Mouse (Mus musculus) spleen, postnatal 36 days (tissue): ENCODE measurements at regions not wholly inside any gene's neighbourhood (a gene's known extent, or its start where the extent isn't known, plus 50 kb on each side); places are given as distances from the start of the nearest gene placed in this dataset.

ENCODE experiments used
- DNase-seq, 2 experiments: peaks; one replicate each; pipeline ENCODE4 v3.0.0; 2022; ENCODE audit warnings: low spot score in 2 of 2, mixed read lengths in 1 of 2

- DNase-seq = no peak
Observed at GRCm38 (mm10) chr6:94816161-94816560, 116.2 kb upstream of the Lrig1 start.

DNA sequence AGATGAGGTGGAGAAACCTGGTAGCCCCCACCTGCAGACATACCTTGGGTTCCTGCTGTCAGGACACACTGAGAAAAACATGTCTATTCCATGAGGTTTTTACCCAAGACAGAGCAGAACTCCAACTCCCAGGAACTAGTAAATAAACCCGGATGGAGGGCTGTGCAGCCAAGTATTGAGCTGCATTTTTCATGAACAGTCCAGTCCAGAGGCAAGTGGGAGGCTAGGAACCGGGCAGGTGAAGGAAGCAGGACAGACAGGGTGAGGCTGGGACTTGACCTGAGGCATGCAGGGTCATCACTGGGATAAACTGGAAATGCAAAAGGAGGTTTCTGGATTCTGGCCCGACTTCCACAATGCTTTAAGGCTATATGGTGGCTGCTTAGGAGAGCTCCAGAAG, 114.8 kb upstream of the Lrig1 start:
- DNase-seq = no peak

- DNase-seq = no peak
Observed at GRCm38 (mm10) chr6:94813481-94814148, 113.7 kb upstream of the Lrig1 start.

DNA sequence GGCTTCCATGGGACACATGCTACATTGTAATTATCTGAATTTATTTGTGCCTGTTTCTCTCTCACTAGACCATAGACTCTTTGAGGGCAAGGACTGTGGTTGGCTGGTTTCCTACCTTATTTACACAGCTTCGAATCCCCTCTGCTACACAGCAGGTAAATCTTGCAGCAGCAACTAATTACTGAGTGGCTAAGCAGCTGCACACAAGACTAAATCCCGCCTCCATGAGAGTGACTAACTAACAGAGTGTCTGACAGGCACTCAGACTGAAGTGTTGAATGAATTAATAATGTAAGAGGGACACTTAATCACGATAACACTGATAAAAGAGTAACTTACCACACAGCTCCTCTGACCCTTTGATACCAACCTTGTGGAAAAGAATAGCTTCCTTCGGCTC, 111.9 kb upstream of the Lrig1 start:
- no peak for DNase-seq

DNA sequence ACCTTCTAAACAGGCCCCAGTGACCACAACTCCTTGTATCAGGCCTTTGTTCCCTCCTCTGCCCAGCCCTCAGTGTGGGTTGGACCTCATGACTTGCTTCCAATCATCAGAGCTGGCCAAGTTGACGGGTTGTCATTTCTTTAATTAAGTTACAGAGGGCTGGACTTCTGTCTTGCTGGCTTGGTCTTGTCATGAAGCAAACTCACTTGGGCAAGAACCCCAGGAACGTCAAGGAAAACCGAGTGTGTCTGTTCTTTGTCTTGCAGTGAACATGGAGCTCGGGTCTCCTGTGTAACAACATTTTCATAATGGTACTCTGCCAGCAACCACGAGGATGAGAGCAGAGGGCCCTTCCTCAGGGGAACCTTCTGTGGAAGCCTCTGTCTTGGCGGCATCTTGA, 107.3 kb upstream of the Lrig1 start:
- DNase-seq = no peak

GRCm38 (mm10) chr6:94806481-94807160, 106.7 kb upstream of the Lrig1 start:
- DNase-seq = no peak

- DNase-seq = no peak
Observed at GRCm38 (mm10) chr6:94805685-94806084, 105.7 kb upstream of the Lrig1 start.

GRCm38 (mm10) chr6:94804284-94804815, 104.4 kb upstream of the Lrig1 start:
- no peak for DNase-seq

- DNase-seq = no peak
Observed at GRCm38 (mm10) chr6:94801039-94801438, 101.1 kb upstream of the Lrig1 start.

DNA sequence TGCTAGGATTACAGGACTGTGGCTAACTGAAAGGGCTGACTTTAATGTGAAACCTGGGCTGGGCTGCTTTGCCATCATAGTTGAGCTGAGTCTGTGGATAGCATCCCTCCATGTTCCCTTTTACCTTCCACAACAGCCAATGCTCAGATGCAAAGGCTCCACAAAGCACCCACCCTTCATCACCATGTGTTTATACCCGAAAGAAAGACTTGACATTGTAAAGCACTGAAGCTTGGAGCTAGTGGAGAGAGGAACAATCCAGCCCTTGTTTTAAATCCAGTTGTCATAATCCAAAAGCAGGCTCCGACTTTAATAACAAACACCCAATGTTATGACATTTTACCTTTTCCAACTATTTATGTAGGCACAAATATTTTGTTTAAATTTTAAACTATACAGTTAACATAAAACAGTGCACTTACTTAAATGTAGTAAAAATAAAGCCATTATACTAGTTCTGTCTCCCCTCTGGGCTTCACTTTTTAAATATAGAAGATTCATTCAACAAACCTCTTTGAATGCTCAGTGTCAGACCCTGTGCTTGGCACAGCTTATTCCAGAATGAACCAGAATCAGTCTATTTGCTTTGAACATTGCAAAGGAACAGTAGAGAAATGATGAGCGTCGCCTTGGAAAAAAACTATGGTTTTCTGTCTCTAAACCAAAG, 98.7 kb upstream of the Lrig1 start:
- no peak for DNase-seq

DNA sequence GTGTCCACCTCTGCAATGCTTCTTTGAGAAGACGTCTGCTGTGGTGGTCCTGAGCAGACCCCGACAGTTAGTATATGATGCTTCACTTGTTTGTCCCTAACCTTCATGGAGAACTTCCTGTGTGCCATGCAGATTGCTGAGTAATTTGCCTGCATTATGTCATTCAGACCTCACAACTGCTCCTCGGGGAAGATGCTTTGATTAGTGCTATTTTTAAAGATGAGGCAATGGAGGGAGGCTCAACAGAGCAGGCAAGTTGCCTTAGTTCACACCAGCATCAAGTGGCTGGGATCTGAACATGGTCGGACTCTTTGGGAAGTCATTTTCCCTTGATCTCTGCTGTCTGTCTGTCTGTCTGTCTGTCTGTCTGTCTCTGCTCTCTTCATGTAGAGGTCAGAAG, 95.5 kb upstream of the Lrig1 start:
- no peak for DNase-seq

DNA sequence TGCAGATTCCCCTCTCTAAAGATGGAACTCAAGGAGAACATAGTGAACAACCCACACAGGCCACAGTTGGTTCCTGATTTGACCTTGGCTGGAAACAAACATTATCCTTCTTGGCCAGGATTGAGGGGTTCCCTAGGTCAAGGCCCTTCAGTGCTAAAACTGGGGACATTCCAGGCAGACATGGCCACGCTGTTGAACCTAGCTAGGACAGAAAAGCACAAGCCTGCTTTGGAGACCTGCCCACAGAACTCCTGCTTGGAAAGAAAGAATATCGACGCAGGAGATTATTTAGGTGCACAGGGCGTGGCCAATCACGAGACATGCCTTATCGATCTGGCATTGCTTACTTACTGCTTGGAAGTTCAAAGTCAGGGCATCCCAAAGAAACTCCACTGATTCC, 93.6 kb upstream of the Lrig1 start:
- no peak for DNase-seq

GRCm38 (mm10) chr6:94792312-94792711, 92.4 kb upstream of the Lrig1 start:
- no peak for DNase-seq

- DNase-seq = no peak
Observed at GRCm38 (mm10) chr6:94789308-94789763, 89.4 kb upstream of the Lrig1 start.

- no peak for DNase-seq
Observed at GRCm38 (mm10) chr6:94783471-94783870, 83.5 kb upstream of the Lrig1 start.

- DNase-seq = no peak
Observed at GRCm38 (mm10) chr6:94780621-94781020, 80.7 kb upstream of the Lrig1 start.

DNA sequence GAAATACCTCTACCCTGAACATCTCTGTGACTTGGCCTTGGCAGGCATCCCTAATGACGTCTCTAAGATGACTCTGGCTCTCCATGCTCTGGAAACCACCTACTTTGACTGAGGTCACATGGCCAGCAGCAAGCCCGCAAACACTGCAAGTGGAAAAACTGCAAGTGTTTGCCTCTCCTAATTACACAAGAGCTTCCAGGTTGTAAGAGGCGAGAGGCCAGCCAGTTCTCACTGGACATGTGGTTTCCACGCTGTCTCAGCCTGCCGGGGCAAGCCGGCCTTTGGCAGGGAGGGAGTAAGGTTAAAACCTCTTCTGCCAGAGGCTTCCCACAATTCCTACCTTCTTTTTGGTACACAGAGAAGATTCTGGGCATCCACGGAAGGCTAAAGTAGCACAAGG, 79.9 kb upstream of the Lrig1 start:
- no peak for DNase-seq

- DNase-seq = no peak
Observed at GRCm38 (mm10) chr6:94779213-94779612, 79.3 kb upstream of the Lrig1 start.

DNA sequence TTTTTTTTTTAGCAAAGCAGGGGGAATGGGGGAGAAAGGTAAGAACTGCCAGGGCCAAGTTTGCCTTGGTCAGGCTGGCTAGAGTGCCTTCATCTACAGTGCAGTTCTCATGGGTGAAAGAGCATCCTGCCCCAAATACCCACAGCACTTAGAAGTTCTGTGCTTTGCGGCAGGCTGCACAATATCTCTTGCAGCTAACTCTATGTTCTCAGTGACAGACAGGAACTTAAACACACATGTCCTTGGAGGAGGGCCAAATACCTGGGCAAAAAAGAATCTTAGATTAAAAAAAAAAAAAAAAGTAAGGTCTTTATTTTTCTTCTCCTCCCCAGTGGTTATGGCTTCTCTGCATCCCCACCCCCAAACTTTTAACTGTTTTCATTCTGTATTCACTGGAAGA, 78.8 kb upstream of the Lrig1 start:
- no peak for DNase-seq

GRCm38 (mm10) chr6:94776585-94776984, 76.6 kb upstream of the Lrig1 start:
- DNase-seq = no peak

DNA sequence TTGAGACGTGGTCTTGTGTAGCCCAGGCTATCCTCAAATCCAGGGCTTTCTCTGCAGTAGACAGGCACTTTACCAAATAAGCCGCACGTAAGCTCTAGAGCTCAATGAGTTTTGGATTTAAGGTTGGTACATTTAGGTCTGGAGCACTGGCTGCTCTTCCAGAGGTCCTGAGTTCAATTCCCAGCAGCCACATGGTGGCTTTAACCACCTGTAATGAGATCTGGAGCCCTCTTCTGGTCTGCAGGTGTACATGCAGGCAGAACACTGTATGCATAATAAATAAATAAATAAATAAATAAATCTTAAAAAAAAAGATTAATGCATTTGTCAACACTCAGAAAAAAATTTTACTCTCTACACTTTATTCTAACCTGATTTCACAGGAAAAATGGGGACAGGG, 74.9 kb upstream of the Lrig1 start:
- no peak for DNase-seq

DNA sequence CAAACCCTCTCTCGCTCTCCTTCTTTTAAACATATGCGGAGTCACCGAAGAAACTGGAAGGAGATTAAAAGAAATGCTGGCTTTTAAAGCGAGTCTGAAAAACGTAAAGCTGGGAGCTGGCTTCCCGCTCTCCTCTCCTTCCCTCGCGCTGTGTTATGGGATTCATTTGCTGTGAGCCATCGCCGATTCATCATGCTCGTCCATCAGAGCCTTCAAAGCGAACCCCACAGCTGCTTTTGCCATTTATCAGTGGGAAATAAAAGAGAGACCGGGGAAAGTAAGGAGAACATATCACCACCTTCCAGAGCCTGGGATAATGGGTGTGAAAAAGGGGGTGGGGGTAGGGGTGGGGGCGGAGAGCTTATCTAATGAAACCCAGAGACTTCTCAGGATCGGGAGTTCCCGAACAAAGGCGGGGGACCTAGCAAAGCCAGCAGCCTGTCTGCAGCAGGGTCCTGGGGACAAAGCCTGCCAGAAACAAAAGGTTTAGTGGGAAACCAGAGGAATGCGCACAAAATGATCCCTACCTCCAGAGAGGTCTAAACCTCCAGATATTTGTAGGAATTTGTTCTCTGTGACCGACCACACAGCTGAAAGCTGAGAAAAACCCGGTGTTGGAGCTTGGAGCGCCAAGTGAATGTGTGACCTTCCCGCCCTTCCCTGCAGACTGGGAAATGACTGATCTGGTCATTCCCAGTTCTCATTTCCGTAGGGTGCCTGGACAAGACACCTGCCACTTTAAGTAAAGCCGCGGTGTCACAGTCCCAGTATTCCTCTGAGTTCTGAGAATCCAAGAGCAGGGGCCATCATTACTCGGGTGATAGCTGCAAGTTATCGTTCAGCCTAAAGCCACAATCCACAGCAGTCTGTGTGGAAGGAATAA, 73.9 kb upstream of the Lrig1 start:
- DNase-seq = no peak
